Mouse (Mus musculus) embryonic fibroblast, embryonic 13.5 days (primary cell): Measurements from ENCODE around the gene Lin37.

Source experiments
- CTCF ChIP-seq: IDR thresholded peaks from 2 replicates; pipeline ENCODE4 v1.5.1; 2011; ENCODE audit warnings: mild to moderate bottlenecking, control low read depth, low read length, moderate library complexity, borderline replicate concordance; ENCODE audit not compliant: insufficient read depth
- POLR2A ChIP-seq: IDR thresholded peaks from 2 replicates; pipeline ENCODE4 v1.6.1; 2011; ENCODE audit warnings: low read depth, mild to moderate bottlenecking, control low read depth, low read length, moderate library complexity

GRCm38 (mm10) chr7:30584339-30584738, 24.7 kb upstream of the Lin37 start:
- no peak for TF ChIP-seq POLR2A
- TF ChIP-seq CTCF, result no peak
